Mouse (Mus musculus): ENCODE measurements around the gene 4933405O20Rik.

4933405O20Rik gene

GRCm38 (mm10) chr7:50598890-50599289, at the start of gene 4933405O20Rik:
Gene 4933405O20Rik (plus strand): TSS chr7:50599190.
- DNase-seq (ENCODE audit: low spot score): no peak

- no peak for DNase-seq (ENCODE audit: low spot score)
Observed at GRCm38 (mm10) chr7:50549572-50549971, 49.4 kb upstream of the 4933405O20Rik start.

GRCm38 (mm10) chr7:50551426-50551825, 47.6 kb upstream of the 4933405O20Rik start:
- DNase-seq (ENCODE audit: low spot score): no peak

- no peak for DNase-seq (ENCODE audit: low spot score)
Observed at GRCm38 (mm10) chr7:50562708-50563107, 36.3 kb upstream of the 4933405O20Rik start.

GRCm38 (mm10) chr7:50573841-50574240, 25.1 kb upstream of the 4933405O20Rik start:
- no peak for DNase-seq (ENCODE audit: low spot score)

- no peak for DNase-seq (ENCODE audit: low spot score)
Observed at GRCm38 (mm10) chr7:50588642-50589424, 10.2 kb upstream of the 4933405O20Rik start.

- DNase-seq (ENCODE audit: low spot score): no peak
Observed at GRCm38 (mm10) chr7:50614101-50614500, 15.1 kb downstream of the 4933405O20Rik start.

- DNase-seq (ENCODE audit: low spot score): no peak
Observed at GRCm38 (mm10) chr7:50629186-50629585, 30.2 kb downstream of the 4933405O20Rik start.

GRCm38 (mm10) chr7:50633147-50633546, 34.2 kb downstream of the 4933405O20Rik start:
- DNase-seq (ENCODE audit: low spot score): no peak

Data from lung, postnatal 25 days (tissue).